Mouse (Mus musculus) erythroblast, adult 5-6 weeks (primary cell): ENCODE data around the gene Pfn4. TPM values are rescaled to one million over a fixed set of nuclear protein-coding genes. Genes with fewer than 3 reads are reported as not detected.
"Not testable (repeated sequence)": the region's sequence is repeated elsewhere in the genome, so short reads cannot be mapped to it uniquely, and the experiment has no call there.

Experiments
- ATAC-seq: replicated peaks from 2 replicates; pipeline ENCODE4 v1.8.0; 2016; ENCODE audit warnings: moderate number of reproducible peaks, mild to moderate bottlenecking, moderate TSS enrichment, inconsistent platforms; ENCODE audit not compliant: poor library complexity, low FRiP score, severe bottlenecking
- total RNA-seq, 2 experiments: library from RNA; stranded (forward) in 1 of 2; stranded (reverse) in 1 of 2; fragments of 150-400 nt in 1 of 2; fragments of 200-764, 138-1000 nt in 1 of 2; gene quantifications; 2 replicates each; pipeline versions ENCODE4 v1.2.3 to v1.2.4; 2015 to 2017; ENCODE audit warnings: low replicate concordance in 2 of 2

Pfn4 gene
- total RNA-seq, 2 experiments from 2014 or later = 2.7 TPM; not detected in 1

DNA sequence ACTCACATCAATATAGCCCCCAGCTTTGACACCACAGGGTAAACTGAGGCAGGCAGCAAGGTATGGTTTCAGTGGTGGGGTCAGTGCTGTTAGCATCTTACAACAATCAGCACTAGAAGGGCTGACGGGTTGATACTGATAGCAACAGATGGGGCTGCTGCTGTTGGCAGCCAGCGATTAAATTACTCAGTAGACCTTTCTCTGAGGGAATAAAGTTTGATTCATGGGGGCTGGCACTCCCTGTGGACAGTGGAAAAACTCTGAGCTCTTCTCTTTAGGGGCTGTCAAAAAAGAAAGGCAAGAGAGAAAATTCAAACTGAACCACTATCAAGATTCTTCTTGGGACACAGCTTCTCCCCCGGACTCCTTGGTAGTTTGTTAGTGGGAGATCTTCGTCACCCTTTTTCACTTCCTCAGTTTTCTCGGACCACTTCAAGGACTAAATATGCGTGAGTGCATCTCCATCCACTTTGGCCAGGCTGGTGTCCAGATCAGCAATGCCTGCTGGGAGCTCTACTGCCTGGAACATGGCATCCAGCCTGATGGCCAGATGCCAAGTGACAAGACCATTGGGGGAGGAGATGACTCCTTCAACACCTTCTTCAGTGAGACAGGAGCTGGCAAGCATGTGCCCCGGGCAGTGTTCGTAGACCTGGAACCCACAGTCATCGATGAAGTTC, 13.0 kb downstream of the Pfn4 start:
- not testable (repeated sequence) for ATAC-seq

DNA sequence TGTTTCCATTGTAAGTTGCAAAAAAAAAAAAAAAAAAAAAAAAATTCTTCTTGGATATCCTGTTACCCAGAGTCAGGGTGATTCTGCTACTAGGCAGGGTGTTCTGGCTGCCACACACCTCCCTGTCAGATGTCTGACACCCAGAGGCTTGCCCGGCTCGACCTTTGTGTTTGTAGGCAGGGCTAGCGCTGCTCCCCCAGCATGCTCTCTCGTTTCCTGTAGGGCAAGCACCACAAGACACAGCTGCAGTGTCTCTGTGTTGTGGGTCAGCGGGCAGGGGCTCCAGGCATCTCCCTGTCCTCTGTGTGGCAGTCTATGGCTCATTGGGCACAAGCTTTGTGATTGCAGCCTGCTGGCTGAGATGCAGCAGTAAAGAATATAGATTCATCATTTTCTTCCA, 14.8 kb downstream of the Pfn4 start:
- ATAC-seq = no peak

DNA sequence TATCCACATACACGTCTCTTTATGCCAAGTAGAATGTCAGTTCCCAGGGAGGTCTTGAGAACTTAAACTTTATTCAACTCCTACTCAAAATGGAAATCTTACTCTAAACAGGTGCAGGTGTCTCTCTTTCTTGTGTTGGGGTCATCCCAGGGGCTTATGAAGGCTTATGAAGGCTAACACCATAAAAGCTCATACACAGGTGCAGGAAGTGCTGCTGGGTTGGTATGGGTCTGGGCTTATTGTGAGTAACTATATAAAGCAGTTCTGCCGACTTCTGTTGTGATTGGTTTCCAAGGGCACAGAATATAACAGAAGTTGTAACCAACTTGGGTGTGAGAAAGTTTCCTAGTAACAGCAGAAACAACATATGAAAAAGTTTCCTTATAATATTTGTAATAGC, 15.6 kb downstream of the Pfn4 start:
- no peak for ATAC-seq

DNA sequence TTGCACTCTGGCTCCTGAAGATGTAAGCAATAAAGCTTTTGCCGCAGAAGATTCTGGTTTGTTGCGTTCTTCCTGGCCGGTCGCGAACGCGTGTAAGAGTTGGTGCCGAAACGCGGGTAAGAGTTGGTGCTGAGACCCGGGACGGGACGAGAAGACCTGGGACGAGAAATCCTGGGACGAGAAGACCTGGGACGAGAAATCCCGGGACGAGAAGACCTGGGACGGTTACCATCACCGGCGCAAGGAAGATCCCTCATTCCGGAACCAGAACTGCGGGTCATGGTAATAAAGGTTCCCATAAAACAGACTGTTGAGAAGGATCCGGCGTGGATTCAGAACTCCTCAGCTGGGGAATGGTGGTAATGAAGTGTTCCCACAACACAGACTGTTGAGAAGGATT, 19.3 kb downstream of the Pfn4 start:
- not testable (repeated sequence) for ATAC-seq

DNA sequence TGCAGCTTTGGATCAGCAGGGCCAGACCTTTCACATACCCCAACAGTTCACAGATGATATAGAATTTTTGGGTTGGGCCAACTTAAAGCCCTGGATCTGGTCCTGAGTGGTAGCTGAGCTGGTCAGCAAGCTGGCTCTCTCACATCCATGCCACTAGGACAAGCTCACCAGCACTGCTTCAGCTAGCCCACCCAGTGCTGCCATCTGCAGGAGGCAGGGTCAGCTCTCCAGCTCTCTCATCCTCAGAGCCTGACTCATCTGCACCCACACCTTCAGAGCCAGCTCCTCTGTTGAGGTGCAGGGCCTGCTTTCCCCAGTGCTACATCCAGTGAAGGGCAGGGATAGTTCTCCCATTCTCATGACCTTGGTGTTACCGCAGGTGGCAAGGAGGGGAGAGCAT, 24.9 kb downstream of the Pfn4 start:
- 0 out of 2 replicates have a peak, but pooled peaks have one; percentile 49 for ATAC-seq

DNA sequence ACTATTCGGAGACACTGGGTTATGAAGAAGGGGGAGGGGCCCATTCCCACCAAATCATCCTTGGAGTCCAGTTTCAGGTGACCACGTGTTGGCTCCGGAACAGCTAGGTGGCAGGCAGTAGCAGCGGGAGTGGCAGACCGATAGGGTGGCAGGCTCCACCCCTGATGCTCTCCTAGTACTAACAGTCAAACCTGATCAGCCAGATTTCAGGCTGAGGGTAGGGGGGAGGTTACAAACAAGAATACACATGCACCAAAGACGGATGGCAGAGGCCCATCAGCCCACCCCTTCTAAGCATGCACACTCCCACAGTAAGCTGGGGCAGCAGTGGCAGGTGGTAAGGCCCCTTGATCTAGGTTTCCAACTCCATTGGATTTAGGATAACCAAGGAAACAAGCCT, 28.6 kb downstream of the Pfn4 start:
- ATAC-seq = not testable (repeated sequence)

DNA sequence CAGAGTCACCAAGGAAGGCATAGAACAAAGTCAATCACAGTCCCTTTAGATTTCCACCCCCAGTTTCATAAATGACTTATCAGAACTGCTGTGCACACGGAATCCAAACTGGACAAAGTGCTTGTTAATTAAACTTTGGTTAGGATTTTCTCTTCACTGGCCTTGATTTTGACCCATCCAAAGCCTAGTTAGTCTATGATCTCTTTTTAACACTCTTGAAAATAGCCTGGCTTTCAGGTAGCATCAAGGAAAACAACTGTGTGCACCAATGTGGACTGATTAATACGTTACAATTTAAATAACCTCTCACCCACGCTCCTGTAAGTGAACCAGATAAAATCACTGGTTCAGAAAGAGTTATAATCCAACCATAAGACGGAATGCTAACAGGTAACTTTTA, 42.2 kb downstream of the Pfn4 start:
- no peak for ATAC-seq

DNA sequence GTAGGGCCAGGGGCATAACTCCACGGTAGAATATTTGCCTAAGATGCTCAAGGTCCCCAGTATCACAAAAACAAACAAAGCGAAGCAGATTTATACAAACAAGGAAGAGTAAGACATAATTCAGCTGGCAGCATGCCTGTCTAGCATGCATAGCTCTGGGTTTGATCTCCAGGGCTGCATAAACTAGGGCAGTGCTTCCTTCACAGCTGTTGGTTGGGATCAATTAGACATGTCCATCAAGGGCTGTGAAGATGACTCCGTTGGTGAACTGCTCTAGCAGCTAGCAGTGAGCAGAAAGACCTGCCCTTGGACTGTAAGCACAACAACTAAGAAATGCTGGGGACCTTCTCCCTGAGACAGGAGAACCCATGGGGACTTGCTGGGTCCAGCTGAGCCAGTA, 42.9 kb downstream of the Pfn4 start:
- no peak for ATAC-seq

DNA sequence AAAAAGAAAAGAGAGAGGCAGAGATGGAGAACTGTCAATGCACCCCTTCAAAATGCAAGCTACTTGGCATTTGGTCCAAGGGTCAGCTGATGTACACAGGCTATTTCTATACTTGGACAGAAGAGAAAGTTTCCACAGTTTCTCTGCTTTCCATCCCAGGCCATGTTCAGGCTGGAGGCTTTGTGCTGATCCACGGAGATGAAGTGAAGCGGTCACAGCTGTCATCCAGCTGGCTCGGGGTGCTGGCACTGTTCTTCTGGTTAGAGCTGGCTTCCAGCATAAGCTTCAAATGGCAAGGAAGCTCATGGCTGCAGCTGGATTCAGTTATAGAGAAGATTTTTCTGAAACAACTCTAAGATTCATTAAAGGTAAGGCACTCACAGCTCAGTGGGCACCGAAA, 44.8 kb downstream of the Pfn4 start:
- ATAC-seq = no peak

DNA sequence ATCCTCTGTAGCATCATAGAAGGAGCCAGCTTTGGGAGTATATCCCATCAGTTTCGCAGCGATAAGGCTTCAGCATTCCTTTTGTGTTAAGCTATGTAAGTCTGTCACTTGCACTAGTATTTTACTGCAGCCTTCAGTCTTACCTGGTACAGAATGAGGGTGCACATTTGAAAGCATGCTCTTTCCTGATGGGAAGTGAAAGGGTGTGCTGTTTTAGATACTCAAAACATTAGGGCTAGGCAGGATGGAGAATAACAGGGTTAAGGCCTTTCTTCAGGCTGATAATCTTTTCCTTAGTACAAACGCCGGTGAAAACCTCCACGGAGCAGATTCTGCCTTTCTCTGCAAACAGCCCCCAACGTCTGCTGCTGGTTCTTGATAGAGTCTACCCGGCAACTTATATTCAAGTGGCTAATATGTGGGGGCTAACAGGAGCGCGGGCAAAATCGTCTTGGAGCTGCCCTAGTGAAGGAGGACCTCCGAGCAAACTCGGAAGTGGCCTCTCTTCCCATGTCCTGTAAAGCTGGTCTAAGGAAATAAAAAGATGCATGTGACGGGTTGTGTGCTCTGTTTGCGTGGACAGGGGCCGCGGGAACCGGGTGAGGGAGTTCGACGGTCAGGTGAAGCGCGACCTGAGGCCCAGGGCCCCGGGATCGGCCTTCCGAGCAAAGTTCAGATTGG, 48.0 kb downstream of the Pfn4 start:
- peak; percentile 16; the same call in 1 of the 2 replicates for ATAC-seq

DNA sequence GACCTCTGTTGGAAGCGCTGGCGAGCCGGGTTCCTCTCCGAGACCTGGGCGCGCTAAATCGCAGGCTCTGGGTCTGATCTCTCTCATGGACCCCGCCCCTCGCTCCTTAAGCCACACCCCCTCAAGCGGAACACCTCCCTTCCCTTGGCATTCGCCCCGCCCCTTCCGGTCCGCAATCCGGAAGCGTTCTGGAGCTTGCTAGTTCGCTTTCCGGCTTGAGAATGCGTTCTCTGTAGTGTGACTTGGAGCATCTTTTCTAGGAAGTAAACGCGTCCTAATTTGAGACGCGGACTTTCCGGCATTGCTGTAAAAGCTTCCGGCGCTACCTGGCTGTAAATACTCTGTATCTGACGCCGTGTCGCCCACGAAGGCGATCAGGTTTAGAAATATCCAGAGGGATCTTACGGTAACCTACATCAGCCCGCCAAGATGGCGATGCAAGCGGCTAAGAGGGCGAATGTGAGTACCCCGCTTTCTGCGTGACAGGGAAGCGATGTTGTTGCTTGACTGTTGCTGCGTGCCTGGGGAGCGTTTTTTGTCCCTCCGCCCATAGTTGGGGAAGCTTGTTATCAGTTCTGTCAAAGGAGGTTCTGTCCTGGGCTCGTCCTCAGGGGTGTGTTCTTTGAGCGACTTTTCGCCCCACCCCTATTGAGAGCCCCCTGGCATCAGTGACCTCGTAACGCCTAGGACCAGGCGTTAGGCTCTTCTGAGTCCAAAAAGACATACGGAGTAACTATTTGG, 48.7 kb downstream of the Pfn4 start, which contains the start of gene Sf3b6:
TSS of gene Sf3b6 (plus strand) at position 184 of the 741 bp plus-strand sequence.
- ATAC-seq = peak; percentile 98

DNA sequence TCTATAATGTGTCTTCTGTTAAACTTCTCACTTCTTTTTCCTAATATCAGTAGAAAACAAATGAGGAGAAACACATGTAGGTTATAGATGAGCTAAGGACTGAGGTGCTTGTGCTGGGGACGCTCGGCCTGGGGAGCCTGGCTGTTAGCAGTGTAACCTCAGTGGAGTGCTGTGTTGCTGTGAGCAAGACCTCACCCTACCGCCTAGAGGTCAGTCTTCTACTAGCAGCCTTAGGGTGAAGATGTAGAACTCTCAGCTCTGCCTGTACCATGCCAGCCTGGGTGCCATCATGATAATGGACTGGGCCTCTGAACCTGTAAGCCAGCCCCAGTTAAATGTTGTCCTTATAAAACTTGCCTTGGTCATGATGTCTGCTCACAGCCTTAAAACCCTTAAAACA, 58.4 kb downstream of the Pfn4 start:
- ATAC-seq = no peak

Other genes with a start within 250 kb of the Pfn4 start
- gene Itsn2, start 176.4 kb upstream of the Pfn4 start, total RNA-seq (2015; ENCODE audit: low replicate concordance) = 27.1 and 53.5 TPM in 2 replicates
- gene Itsn2, start 176.4 kb upstream of the Pfn4 start, total RNA-seq (2017; ENCODE audit: low replicate concordance) = 53.4 and 60.5 TPM in 2 replicates
- gene Gm3625, start 176.1 kb upstream of the Pfn4 start, total RNA-seq (2015; ENCODE audit: low replicate concordance) = not detected in 2 replicates
- not detected in 2 replicates for gene Gm3625, start 176.1 kb upstream of the Pfn4 start, total RNA-seq (2017; ENCODE audit: low replicate concordance)
- gene Fam228a, start 30.6 kb upstream of the Pfn4 start, total RNA-seq (2015; ENCODE audit: low replicate concordance) = not detected in 2 replicates
- 1.7 TPM in 1 of 2 replicates, not detected in the other for gene Fam228a, start 30.6 kb upstream of the Pfn4 start, total RNA-seq (2017; ENCODE audit: low replicate concordance)
- gene Fam228b, start 245 bp downstream of the Pfn4 start, total RNA-seq (2015; ENCODE audit: low replicate concordance) = not detected in 2 replicates
- not detected in 2 replicates for gene Fam228b, start 245 bp downstream of the Pfn4 start, total RNA-seq (2017; ENCODE audit: low replicate concordance)
- gene Sf3b6, start 48.5 kb downstream of the Pfn4 start, total RNA-seq (2015; ENCODE audit: low replicate concordance) = 94.0 and 156 TPM in 2 replicates
- gene Sf3b6, start 48.5 kb downstream of the Pfn4 start, total RNA-seq (2017; ENCODE audit: low replicate concordance) = 52.9 and 65.2 TPM in 2 replicates
- not detected in 2 replicates for gene Fkbp1b, start 72.6 kb downstream of the Pfn4 start, total RNA-seq (2015; ENCODE audit: low replicate concordance)
- 2.1 and 3.9 TPM in 2 replicates for gene Fkbp1b, start 72.6 kb downstream of the Pfn4 start, total RNA-seq (2017; ENCODE audit: low replicate concordance)
- 0.19 and 1.9 TPM in 2 replicates for gene Wdcp, start 74.3 kb downstream of the Pfn4 start, total RNA-seq (2015; ENCODE audit: low replicate concordance)
- gene Wdcp, start 74.3 kb downstream of the Pfn4 start, total RNA-seq (2017; ENCODE audit: low replicate concordance) = 1.1 and 1.2 TPM in 2 replicates
- 137 and 176 TPM in 2 replicates for gene Mfsd2b, start 105.3 kb downstream of the Pfn4 start, total RNA-seq (2015; ENCODE audit: low replicate concordance)
- gene Mfsd2b, start 105.3 kb downstream of the Pfn4 start, total RNA-seq (2017; ENCODE audit: low replicate concordance) = 199 and 226 TPM in 2 replicates
- gene Ubxn2a, start 138.7 kb downstream of the Pfn4 start, total RNA-seq (2015; ENCODE audit: low replicate concordance) = 15.9 and 20.9 TPM in 2 replicates
- gene Ubxn2a, start 138.7 kb downstream of the Pfn4 start, total RNA-seq (2017; ENCODE audit: low replicate concordance) = 30.9 and 40.6 TPM in 2 replicates
- gene Atad2b, start 148.3 kb downstream of the Pfn4 start, total RNA-seq (2015; ENCODE audit: low replicate concordance) = 46.8 and 70.3 TPM in 2 replicates
- gene Atad2b, start 148.3 kb downstream of the Pfn4 start, total RNA-seq (2017; ENCODE audit: low replicate concordance) = 59.0 and 63.4 TPM in 2 replicates